Mouse (Mus musculus) adrenal gland, postnatal 25 days (tissue): ENCODE data around the gene Gjc2. TPM values are rescaled to one million over a fixed set of nuclear protein-coding genes. Genes with fewer than 3 reads are reported as not detected.
A peak's percentile ranks its signal among the peaks of the same experiment; 100 is the strongest.

ENCODE experiments used
- DNase-seq: peaks from one replicate; pipeline ENCODE4 v3.0.0; 2021; ENCODE audit warnings: mixed read lengths
- total RNA-seq: library from RNA; stranded (reverse); gene quantifications from 2 replicates; pipeline ENCODE4 v1.2.3, GENCODE M21; 2021

Gene Gjc2
- total RNA-seq, 1 experiment from 2014 or later, result 0.43 TPM

DNA sequence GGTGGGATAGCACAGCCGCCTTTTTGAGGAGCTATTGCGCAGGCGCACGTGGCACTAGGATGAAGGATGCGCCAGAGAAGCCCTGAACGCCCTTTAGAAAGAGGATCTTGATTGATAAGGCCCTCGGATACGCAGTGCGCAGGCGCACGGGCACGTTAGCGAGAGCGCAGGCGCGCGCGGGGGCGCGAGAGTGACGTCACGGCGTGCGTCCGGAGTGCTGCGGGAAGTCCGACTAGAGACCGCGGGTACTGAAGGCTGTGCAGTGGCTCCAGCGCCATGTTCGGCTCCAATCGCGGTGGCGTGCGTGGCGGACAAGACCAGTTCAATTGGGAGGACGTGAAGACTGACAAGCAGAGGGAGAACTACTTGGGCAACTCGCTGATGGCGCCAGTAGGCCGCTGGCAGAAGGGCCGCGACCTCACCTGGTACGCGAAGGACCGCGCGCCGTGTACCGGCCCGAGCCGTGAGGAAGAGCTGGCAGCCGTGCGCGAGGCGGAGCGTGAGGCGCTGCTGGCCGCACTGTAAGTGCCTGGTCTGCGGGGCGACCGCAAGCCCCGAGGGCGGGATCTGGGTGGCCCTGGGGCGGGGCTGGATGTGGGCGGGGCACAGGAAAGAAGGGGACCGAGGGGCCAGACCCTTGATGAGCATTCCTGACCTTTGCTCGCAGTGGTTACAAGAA lies 25.3 kb upstream of the Gjc2 start, which contains the start of gene 2310033P09Rik:
Gene 2310033P09Rik (plus strand): TSS at position 169 of the 679 bp plus-strand sequence.
- peak; percentile 92 for DNase-seq

DNA sequence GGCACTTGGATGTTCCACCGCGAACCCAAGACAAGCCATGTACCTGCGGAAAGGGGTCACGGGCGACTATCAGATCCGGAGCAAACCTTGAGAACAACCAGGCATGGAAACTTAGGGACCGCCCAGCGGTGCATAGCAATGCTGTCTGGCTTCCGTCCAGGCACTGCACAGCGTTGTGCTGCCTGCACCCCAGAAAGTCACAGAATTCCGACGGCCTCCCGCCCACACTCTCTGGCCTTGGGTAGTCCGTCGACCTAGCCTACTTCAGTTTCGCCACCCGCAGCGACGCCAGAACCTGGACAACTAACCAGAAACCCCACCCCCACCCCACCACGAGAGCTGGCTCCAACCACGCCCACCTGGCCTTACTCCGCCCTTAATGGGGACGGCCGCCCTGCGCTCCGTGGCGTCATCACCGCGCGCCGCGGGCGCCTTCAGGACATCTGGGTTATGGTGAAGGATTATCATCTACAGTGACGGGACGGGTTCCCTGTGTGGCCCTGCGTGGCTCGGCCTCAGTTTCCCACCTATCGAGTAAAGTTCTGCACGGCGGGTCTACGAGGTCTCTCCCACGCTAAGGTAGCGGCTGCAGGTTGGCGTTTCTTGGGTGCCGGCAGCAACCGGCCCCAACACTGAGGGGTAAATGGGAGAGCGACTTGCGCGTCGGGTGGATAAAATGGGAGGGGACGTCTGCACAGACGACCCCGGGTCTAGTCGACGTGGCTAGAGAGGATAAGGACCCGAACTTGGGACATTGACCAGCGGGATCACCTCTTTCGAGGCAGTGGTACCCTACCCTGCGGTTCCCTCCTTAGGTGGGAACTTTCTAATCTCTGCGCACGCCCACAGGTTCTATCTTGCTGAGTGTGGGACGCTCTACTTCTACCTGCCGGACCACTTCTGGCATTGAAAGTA lies 19.3 kb upstream of the Gjc2 start, which contains the start of gene Mrpl55:
Gene Mrpl55 (plus strand): TSS at position 406 of the 915 bp plus-strand sequence.
- peak; percentile 96 for DNase-seq

DNA sequence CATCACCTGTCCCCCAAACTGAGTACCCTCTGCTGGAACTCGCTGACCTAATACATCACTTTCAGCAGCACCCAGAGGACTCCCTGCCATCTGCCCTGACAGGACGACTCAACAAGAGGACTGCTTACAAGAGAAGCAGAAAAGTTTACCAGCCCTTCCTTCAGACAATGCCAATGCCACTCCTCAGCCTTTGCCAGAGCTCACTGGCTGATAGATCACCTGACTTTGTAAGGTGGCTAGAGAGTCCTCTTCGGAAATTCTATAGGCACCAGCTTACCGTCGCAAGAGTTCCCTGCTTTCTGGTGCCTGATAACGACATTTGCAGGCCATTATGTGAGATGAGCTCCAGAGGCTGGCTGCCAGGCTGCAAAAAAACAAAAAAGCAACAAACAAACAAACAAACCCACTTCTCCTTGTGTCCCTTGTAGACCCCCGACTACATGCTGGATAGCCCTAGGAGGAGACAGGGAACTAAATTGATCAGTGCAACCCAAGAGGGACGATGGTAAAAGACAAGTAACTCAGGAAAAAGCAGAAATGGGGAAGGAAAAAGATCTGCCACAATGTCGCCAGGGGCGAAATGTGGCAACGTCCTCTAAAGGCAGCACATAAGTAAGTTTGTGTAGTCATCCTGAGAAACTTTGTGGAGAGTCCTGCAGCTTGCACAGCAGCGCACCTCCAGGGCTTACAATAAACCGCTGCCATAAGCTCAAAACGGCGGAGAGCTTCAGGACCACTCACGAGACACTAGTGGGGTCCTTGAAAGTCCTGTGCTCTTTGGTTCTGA lies 18.4 kb upstream of the Gjc2 start:
- no peak for DNase-seq

DNA sequence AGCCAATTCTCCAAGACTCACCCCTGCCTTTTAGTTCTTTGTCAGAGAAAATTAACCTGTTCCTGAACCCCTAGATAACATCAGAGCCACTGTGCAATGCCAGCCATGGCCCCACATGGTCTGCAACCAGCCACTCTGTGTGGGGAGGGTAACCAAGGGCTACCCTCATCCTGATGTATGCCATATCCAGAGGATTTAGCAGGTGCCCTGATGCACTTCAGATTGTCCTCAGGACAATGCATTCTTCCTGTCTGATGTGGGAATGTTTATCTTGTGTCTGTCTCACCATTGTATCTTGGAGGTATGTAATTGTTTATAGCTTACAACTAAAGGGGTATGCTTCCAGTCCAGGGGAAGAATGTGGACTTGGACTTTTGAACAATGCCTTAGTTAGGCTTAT lies 13.2 kb upstream of the Gjc2 start:
- no peak for DNase-seq

DNA sequence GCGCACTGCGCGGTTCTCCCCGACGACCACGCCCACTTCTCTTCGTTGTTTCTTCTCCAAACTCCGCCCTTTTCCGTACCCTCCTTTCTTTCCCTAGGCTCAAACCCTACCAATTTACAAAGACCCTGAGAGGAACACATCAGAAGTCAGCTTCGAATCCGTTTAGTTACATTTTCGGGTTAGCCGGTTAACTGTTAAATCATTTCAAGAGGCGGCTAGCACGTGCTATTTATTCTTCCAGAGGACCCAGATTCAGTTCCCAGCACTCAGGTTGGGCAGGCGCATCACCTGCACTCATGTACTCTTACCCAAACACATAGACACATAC lies 9.0 kb upstream of the Gjc2 start, which contains the start of gene Guk1:
Gene Guk1 (minus strand): TSS at position 154 of the 328 bp plus-strand sequence.
- DNase-seq, result no peak

DNA sequence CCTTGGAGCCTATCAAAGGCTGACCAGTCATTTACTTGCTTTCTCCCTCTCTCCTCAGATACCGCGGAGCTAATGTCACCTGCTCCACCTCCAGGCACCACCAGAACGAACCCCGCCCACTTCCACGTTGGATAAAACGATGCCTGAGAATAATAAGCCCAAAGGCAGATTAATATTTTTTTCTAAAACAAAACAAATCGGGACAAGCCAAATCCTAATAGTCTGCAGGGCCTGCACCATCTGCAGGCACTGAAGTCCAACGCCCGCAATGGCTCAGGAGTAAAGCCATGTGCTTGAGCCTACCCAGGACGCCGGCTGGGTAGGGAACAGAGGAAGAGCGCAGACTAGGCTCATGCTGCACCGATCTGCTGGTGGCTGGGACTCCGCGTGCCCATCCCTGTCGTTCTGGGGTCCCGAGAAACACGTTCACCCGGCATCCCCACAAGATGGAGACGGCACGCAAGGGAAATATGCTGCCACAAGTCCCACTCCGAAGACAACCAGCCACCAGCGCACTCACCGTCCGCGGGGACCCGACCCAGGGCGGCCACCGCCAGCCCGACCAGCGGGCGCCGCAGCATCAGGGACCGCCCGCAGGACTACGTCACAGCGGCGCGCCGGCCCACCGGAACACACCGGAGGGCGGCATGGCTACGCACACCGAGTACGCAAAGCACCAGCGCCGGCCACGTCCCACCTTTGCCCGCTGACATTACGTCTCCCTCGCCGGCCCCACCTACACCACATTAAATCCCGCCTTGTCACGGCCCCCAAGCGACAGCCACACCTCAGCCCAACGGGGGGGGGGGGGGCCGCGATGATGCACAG lies 8.4 kb upstream of the Gjc2 start:
- peak; percentile 90 for DNase-seq

DNA sequence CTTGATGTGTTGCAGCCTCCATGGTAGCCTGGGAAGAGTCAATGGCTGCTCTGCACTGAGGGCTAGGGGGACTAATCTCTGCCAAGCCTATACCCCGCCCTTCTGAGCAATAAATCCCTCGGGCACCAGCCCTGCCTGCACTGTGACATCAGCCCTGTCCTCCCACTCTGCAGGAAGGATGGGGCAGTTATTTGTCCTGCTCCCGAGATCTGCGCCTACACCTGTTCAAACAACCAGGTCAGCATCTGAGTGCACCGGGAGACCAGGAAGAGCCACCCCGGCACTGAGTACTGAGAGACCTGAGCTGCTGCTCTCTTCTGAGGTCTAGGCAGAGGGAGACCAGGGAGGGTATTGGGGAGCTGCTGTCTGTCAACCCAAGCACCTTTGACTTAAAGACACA lies 4.7 kb upstream of the Gjc2 start:
- no peak for DNase-seq

DNA sequence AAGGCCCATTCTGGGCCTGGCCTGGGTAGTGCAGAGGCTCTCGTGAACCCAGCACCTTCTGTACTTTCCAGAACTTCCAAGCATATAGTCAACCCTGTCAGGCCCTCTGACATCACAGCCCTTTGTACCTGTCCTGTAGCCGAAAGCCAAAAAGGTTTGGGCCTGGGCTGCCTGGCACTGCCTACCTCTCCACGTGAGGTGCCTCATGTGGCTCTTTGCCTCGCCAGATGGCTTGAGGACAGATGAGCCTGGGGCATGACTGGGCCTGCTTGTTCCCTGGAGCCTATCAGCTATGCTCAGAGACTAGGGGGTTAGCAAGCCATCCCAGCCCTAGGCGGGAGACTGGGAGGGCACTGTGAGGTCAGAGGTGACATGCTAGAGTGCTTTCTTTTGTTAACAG lies 2.5 kb upstream of the Gjc2 start:
- DNase-seq, result no peak

DNA sequence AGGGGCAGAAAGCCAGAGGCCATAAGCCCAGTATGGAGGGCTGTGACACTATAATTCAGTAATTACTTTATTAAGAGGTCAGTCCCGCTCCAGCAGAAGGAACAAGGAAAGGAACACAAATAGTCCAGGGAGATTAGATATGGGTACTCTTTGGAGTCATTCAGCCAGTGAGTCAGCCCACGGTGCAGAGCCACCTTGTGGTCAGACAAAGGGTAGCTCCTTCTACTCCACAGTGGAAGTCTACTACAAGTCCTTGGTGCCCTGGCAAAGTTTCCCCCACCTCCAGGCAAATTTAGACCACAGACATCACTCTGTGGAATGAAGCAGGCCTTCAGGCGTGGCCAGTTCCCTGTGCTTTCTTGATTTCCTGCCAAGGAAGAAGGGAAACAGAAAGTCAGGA lies 808 bp upstream of the Gjc2 start:
- DNase-seq, result peak; percentile 56

DNA sequence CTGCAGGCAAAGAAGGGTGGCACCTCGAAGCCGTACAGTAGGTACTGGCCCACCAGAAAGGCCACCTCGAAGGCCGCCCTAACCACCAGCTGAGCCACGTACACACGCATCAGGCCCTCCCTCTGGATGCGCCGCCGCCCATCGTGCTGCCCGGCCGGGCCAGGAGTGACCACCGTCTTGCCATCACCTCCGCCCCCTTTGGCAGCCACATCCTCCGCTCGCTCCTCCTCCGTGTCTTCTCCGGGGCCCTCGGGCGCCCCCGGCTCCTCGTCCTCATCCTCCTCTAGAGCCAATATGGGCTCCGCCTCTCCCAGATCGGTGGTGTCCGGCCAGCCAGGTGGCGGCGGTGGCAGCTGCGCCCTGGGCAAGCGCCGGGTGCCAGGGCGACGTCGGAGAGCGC lies 6.1 kb downstream of the Gjc2 start:
- DNase-seq, result no peak

DNA sequence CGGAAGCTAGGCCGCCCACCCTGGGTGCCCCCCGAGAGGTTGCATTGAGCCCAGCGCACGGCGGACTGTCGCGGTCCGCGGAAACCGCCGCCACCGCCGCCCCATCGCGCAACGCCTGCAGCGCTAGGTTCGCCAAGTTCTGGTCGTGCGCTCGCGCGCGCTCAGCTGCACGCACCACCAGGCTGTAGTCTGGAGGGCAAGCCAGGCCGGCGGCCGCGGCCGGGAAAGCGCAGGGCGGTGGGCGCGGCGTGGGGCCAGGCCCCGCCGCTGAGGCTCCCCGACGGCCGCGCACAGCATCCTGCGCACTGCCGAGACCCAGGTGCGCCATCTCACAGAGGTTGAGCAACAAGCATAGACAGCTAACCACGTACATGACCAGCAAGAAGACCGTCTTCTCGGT lies 6.5 kb downstream of the Gjc2 start:
- no peak for DNase-seq

DNA sequence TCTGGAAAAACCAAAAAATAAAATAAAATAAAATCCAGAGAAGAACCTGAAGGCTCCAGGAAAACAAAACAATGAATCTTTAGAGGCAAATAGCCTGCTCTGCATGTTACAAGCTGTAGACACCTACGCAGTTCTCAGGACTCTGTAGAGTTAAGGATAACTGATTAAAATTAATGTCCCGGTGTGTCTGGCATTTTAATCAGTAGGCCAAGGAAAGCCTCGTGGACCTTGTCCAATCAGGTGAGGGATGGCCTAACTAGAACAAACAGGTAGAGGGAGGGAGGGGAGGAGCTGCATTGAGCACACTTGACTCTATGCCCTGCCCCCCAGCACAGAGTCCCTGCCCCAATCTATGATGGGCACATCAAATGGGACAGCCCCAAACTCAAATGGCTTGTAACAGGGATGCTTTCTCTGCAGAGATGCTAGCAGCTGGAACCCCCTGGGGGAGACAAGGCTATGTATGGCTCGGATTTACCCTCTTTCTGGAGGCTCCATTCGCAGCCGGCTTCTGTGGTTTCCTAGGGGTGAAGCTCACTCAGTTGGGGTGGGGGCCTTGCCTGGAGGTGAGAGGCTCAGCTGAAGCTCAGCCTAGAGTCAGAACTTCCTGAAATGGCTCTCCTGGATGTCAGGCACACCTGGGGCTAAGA lies 8.7 kb downstream of the Gjc2 start:
- DNase-seq, result no peak

DNA sequence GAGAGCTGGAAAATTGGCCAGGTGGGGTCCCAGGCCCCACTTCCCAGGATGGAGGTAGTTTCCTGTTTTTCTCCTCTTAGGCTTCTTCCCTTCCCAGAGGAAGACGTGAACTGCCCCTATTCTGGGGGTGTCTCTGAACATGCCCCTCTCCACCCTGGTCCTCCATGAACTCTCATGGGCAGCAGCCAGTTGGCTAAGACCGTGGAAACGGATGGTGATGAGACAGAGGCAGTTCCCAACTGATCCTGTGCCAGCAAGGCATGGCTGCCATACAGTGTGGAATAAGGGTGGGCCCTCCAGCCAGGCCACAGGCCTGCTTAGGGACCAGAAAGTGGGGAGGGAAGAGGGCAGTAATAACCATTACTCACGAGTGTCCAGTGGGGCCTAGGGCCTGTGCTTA lies 12.5 kb downstream of the Gjc2 start:
- DNase-seq, result no peak

DNA sequence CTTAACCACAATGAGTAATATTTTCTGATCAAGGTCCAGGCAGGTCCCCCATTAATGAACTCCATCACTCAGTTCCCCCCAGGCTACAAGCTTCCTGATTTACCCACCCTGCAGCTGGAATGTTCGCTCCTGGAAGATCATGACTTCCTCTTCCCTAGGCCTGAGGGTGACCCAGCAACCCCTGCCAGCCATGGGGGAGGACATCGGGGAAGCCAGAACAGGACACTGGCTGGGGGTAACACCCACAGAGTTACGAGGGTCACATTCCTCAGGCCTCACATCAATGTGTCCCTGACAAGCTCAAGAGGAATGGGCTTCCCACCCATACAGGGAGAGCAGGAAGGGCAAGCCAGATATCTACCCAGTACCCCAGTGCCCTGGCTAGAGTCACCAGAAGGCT lies 13.2 kb downstream of the Gjc2 start:
- DNase-seq, result no peak

DNA sequence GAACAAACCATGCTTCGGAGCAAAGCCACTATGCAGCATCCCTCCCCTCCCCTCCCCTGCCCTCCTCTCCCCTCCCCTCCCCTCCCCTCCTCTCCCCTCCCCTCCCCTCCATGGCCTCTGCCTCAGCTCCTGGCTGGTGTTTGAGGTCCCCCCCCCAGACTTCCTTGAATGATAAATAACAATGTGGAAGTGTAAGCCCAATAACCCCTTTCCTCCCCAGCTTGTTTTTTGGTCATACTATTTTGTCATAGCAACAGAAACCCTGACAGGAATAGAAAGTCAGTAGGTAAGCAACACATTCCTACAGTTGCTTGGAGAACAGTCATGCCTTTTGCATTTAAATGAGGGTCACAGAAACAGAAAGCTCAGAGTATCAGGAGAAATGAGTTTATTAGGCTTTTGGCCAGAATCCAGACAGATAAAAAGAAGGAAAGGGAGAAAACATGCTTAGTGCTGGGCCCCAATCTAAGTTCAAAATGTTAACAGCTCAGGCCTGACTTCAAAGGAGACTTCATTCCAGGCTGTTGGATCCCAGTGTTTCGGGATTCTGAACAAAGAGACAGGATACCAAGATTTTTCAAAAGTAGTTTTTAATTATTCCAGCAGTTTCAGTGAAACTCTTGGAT lies 17.3 kb downstream of the Gjc2 start:
- DNase-seq, result no peak

DNA sequence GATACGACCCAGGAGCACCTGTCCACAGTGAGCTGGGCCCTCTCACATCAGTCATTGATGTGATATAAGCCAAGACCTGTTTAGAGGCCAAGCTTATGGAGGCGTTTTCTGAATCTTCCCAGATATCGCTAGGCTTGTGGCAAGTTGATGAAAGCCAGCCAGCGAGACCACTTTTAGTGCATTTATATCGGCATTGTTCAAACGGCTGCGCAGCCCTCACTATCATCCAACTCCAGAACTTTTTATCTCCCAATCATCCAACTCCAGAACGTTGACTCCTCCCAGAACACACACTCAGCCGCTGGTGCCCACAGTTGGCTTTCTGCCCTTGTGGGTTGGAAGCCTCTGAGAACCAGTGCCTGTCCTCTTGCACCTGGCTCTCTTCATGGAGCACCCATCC lies 18.6 kb downstream of the Gjc2 start:
- DNase-seq, result no peak

DNA sequence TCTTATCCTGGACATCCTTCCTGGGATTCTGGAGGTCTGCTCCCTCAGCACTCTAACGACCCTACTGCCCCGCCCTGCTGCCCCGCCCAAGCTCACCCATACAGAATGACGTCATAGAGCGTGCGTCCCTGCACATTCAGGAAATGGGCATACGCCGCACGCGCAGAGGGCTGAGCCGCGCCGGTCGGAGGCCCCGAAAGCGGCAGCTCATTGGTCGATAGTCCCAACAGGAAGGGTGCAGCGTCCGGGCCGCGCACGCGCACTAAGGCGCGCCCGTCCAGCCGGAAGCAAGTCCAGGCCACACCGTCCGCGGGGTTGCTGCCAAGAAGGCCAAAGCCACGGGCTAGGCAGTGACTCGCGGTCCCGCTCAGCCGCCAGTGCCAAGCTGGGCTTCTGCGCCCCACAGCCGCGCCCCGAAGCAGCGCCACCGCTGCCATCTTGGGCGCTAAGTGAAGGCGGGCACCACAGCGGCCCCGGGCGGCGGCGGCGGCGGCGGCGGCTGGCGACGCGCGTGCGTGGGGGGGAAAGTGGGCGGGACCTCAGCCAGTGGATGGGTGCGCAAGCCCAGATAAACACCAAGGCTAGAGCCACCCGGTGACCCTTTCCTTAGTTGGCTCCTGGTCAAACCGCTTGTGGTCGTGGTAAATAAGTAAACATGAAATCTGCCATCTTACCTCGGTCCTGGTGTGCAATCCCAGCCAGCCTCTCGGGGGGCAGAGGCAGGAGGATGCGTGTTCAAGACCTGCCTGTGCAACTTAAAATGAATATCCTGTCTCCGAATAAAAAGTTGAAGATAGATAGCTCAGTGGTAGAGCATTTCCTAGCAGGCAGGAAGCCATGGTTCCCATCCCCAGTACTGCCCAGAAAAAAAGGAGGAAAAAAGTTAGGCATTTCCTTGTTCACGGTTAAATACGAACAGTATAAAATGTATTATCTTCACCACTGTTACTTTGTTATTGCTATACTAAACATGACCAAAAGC lies 19.5 kb downstream of the Gjc2 start, which contains the start of gene Iba57:
Gene Iba57 (minus strand): TSS at position 485 of the 982 bp plus-strand sequence.
- DNase-seq, result peak; percentile 97

DNA sequence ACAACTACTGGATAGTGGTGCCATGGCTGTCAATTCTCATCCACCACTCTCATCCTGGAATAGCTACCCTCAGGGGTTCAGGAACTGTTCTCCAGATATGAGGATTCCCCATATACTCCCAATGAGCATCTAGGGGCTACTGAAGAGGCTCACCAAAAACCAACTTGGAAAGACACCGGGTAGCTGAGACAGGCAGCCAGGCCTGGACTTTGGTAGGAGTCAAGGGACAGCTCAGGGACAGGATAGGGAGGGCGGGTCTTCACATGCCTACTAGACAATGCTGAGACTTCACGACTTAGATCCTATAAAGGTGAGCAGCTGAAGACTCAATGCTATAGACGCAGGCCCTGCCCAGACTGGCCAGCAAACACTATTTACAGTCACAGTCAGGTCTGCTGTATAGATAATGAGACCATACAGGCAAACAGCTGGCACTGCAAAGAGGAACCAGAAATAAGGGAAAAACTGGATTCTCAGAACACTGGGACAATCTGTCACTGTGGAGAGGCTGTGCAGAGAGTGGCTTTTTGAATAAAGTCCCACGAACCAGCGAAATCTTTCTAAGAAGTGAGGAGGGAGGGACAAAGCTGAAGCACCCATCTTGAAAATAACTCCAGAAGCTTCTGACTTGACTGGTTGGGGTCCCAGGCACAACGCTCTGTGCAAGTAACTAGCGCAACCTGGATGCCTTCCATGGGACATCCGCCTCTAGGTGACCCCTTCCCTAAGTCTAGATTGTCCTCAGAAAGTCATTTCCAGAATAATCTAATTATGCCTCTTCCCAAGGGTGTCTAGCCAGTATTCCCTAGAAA lies 20.4 kb downstream of the Gjc2 start:
- no peak for DNase-seq

DNA sequence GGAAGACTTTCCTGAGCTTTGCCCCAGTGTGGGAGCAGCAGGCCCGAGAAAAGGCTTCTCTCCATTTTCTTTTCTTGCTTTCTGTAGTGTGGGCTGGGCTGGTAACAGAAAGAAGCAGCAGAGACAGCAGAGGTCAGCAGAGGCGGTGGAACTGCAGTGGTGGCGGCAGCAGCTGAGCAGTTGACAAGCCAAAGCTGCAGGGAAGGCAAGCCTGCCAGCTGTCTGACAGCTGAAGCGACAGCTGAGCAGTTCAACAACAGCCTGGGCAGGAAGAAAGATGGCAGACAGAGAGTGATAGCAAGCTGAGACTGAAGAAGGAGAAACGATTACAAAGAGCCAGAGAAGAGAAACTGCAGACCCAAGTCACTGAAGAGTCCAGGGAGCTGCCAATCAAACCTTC lies 21.6 kb downstream of the Gjc2 start:
- DNase-seq, result no peak
